Mouse (Mus musculus) left cerebral cortex, adult 11 months (tissue): ENCODE data around the gene Fam171a2.

Experiments
- DNase-seq: peaks from one replicate; pipeline ENCODE4 v3.0.0; 2022; ENCODE audit warnings: low spot score

The Fam171a2 gene

DNA sequence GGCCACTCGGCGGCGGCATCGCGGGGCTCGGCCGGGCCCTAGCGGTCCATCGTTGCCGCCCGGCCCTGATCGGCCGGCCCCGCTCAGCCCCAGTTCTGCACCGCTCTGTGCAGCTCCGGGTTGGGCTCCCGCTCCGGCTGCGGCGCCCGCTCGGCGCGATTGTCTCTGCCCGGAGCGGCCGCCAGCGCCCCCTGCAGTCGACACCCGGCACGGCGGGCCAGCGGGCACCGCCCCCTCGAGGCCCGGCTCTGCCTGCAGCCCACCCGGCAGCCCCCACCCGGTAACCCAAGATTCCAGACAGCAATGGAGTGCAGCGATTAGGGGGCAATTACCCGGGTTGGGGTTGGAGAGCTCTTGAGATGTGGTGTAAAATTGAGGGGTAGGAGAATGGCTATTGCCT lies at the start of gene Fam171a2:
Gene Fam171a2 (minus strand): TSS at position 186 of the 400 bp plus-strand sequence.
- no peak for DNase-seq

DNA sequence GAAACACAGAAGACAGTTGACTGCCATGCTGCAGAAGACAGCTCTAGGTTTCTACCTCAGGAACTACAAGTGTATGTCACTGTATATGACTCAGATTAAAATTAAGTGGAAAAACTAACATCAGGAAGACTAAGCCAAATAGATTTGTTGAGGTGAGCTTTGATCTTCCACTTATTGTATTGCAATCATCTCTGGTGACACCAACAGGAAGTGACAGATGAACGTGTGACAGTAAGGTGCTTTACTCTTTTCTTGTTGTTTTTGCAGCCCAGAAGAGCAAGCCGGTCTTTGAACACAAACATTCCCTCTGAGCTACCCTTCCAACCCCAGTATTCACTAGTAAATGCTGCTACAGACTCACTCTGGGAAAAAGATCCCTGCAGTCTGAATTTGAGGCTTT lies 49.2 kb upstream of the Fam171a2 start:
- DNase-seq: no peak

DNA sequence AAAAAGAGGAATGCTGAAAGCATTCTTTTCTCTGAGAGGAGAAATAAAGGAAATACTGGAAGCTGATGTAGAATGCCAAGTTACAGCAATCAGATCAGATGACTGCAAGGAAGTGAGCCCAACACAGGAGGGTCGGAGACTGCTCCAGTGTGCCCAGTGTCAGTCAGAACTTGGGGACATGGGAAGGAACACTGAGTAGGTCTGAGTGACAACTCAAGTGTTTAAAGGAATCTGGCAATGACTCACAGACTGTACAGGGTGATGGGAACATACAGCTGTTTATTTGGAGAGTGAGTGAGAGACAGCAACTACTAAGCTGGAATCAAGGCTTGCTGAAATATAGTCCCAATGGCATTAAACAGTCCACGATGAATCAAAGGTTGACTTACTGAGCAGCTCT lies 48.7 kb upstream of the Fam171a2 start:
- no peak for DNase-seq

DNA sequence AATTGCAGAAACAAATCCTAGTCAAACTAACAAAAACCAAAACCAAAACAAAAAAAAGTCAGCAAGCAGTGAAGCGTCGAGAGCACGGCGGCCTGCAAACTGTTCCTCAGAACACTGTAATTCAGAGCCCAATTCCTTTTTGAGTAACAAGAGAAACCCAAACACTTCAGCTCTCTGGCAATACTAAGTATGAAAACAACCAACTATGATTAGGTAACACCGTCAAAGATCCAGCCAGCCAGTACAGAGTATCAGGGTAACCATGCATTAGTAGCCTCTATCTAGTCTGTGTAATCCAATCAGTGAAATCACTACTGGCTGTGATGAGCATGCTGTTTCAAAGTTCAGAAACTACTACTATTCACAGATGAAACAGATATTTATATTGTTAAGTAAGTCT lies 48.3 kb upstream of the Fam171a2 start:
- no peak for DNase-seq

DNA sequence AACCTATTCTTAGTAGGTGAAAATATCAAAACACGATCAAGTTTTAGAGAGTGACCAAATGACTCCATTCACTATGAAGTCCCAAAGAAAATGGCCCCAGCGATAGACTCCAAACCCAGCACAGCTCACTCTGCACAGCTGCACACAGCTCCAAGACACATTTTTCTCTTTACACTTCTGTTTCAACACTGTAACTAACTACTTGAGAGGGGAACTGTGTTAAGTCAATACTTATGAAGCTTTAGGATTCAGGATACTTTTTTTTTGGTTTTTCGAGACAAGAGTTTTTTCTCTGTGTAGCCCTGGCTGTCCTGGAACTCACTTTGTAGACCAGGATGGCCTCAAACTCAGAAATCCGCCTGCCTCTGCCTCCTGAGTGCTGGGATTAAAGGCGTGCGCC lies 47.6 kb upstream of the Fam171a2 start:
- no peak for DNase-seq

DNA sequence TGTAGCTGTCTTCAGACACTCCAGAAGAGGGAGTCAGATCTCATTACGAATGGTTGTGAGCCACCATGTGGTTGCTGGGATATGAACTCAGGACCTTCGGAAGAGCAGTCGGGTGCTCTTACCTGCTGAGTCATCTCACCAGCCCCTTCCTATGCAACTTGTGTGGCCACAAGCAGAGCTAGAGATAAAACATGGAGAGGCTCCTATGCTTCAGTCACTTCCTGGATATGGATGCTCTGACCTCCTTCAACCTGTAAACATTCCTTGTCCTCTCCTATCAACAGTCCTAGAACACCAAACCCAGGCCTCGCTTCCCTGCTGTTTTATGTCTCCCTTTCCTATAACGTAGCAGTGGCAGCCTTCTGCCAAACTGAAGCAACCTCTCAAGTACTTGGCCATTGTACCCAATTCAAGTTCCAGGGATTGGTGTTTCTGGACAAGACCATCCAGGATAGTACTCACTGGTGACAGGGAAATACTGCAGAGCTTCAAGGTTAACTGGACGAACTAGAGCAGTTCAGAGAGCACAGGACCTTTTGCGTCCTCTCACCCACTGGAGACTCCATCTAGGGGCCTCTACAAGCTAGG lies 46.7 kb upstream of the Fam171a2 start:
- no peak for DNase-seq

DNA sequence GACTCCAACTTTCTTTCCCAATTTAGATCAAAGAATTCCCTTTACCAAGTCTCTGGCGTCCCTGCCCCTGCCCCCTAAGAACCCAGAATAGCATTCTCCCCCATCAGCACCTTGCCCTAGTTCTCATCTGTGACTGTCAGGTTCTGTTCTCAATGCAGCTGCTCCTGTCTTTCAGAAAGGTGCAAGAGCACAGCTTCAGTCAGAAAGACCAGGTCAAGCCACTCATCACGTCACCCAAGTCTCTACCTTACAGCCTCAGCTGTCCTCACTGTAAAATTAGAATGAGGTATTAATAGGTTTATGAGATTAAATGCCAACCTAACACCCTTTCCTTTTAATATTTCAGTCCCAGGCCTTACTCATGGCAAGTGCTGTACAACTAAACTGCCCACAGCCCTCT lies 45.8 kb upstream of the Fam171a2 start:
- DNase-seq: no peak

DNA sequence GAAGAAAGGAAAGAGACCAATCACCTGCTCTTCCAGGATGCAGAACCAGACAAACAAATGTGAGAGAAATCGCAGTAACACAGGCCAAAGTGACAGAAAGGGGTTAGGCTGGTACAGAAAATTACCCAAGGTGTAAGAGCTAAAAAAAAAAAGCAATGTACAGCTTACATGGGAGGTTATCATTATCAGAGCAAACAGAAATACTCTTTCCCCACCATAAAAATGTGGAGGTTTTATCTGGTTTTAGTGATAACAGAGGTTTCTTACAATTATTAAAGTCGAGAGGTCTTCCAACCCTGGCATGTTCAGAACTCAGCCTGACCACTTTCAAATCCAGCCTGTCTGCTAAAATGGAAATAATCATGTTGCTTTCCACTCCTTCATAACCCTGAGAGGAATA lies 40.4 kb upstream of the Fam171a2 start:
- DNase-seq: no peak

DNA sequence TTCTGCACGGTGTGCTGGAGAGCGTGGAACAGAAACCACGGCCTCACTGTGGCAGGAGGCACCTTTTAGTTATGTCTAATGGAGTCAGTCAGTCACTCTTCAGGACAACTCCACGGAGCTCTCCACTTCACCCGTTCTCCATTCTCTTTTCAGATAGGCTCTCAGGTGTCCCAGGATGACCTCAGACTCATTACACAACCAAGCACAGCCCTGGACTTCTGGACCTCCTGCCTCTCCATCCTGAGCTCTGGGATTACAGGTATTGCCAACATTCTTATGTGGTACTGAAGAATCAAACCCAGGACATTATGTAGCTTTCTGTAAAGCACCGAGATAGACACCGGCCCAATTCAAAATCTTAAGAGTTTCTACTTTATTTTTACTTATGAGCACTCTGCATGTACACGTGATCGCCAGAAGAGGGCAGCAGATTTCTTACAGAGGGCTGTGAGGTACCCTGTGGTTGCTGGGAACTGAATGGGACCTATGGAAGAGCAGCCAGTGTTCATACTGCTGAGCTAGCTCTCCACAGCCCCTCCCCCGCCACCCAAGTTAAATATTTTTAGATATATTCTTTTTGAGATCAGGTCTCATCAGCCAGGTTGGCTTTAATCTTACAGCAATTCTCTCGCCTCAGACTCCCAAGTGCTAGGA lies 39.4 kb upstream of the Fam171a2 start:
- DNase-seq: no peak

DNA sequence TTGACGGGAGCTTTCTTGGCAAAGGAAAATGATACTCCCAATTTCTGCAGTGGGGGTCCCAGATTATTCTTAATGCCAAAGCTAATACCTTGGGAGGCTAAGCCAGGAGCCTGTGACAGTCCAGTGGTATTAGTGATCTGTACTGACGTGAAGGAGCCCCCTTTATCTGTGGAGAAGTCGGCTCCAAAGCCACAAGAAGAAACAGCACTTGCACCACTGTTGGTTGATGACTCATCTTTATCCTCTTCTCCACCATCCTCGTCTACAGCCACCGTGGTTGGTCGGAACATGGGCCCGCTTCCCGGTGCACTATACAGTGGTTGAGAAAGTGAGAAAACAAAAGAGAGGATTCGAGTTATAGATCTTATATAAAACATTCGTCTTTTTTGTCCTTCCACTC lies 34.3 kb upstream of the Fam171a2 start:
- no peak for DNase-seq

DNA sequence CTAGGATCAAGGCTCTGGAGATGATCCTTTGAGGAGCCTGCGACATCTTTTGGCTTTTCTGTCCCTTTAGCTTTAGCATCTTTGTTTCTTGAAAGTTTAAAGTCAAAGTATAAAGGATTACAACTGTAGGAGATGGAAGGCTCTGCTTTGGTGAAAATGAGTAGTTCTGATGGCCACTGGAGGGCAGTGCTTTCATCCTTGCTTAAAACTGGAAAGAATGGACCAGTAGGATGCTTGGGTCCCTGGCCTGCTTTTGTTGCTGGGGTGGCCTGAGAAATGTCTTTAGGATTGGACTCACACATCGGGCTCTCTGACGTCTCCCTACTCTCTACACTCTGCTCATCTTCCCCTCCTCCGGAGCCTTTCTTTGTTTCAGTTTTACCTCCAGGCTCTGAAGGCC lies 33.4 kb upstream of the Fam171a2 start:
- no peak for DNase-seq

DNA sequence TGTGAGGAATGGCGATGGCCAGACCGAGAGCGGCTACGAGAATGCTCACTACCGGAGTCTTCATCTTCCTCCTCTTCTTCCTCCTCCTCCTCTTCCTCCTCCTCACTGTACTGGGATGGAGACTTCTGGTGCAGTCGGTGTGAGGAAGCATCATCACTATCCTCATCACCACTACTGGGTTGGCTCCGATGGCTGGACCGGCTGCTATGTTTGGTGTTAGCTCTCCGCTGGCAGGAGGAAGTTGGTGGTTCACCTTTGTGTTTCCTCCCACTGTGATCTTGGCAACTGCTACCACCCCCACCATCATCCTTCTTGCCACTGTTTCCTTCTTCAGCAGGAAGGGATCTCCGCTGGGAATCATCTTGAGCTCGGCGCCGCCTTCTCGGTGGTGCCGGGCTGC lies 32.6 kb upstream of the Fam171a2 start:
- DNase-seq: no peak

DNA sequence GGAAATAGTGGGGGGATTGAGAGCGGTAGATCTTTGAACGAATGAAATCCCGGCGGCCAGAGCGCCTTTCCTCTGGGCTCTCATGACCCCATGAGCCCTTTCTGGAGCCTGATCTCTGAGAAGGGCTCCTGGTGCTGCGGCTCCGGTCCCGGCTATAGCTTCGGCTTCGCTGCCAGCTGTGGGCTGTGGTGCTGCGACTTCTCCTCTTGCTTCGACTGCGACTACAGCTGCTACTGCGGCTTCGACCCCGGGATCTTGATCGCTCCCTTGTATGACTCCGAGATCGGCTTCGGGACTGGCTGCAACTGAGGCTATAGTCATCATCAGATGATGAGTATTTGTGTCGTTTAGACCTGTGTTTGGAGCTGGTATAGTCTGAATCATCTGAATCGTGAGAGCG lies 32.1 kb upstream of the Fam171a2 start:
- no peak for DNase-seq

DNA sequence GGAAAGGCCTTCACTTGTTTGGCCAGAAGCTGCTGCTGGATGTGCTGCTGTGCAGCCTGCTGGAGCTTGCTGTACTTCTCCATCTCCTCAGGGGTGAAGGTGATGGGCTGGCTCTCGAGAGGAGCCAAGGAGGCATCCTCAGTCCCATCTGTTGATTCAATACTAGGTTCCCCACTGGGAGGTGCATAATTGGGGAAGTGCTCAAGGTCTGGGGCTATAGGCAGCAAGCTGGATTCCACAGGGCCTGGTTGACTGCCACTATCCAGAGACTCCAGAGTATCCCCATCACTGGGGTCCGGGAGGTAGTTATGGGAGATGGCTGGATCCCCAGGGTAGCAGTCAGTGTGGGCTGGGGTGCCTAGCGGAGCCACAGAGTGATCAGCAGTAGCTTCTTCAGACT lies 31.2 kb upstream of the Fam171a2 start:
- no peak for DNase-seq

DNA sequence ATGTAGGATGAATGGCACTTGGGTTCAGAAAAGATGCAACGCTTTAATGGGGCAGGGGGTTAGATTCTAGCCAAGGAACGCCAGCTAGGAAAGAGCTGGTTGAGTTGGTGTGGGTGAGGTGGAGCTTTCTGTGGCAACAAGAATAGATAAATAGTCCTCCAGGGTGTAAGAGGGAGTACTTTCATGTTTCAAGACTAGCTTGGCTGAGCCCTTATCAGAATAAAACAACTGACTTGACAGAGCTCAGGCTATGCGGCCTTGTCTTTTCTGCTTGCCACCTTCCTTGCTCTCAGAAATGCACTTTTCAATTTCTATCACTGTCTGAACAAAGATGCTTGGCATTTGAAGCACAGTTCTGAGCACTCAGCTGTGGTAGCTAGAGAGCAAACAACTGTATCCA lies 27.5 kb upstream of the Fam171a2 start:
- no peak for DNase-seq

DNA sequence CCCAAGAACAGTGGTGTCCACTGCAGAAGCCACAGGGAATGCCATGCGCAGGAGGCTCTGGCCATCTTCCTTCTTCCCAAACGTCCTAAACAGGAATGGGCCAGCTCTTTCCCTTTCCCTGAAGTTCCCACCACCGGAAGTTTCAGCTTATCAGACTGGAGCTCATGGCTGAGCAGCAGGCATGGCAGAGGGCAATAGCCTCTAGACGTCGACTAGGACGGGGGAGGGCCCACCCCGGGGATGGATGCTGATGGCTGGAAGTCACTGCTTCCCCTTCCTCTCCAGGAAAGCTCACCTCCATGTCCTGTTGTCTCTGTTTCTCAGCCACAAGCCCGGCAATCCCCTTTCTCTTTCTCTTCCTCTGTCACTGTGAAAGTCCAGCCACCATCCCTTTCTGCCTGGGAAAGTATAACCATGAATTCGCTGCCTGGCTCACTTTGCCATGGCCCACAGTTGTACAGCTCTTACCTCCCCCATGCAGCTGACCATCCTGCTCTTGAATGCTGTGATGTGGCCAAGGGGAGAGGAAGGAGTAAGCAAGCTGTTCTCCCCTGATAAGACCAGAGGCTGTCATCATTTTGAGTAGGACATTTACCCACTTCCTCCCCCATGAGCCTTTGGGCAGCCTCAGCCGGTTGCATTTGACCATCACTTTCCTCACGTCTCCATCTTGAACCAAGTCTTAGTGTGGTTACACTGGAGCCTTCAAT lies 22.3 kb upstream of the Fam171a2 start, which contains the start of gene Itga2b:
Gene Itga2b (minus strand): TSS at position 475 of the 710 bp plus-strand sequence.
- no peak for DNase-seq

DNA sequence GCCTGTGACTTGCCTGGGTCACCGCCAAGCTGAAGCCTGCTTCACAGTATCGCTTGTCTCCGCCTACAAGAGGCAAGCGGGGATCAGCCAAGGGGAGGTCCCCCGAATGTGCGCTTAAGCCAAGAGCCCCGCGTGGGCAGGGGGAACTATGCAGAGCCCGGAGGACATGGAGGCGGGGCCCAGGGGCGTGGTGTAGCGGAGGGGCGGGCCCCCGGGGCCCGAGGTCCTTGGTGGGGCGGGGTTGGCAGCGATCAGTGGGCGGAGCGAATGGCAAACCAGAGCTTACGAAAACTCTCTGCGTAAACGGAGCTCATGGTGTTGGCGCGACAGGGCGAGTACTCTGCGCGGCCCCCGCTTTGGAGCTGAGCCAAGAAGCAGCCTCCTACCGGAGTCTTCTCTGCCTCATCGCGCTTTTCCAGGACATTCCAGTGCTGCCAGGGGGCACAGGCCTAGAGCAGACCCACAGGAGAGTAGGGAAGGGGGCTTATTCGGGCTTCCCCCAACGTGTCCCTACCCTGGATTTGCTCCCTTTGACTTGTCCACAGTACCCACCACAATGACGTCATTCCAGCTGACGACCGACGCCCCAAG lies 19.7 kb upstream of the Fam171a2 start:
- DNase-seq: peak; percentile 88

DNA sequence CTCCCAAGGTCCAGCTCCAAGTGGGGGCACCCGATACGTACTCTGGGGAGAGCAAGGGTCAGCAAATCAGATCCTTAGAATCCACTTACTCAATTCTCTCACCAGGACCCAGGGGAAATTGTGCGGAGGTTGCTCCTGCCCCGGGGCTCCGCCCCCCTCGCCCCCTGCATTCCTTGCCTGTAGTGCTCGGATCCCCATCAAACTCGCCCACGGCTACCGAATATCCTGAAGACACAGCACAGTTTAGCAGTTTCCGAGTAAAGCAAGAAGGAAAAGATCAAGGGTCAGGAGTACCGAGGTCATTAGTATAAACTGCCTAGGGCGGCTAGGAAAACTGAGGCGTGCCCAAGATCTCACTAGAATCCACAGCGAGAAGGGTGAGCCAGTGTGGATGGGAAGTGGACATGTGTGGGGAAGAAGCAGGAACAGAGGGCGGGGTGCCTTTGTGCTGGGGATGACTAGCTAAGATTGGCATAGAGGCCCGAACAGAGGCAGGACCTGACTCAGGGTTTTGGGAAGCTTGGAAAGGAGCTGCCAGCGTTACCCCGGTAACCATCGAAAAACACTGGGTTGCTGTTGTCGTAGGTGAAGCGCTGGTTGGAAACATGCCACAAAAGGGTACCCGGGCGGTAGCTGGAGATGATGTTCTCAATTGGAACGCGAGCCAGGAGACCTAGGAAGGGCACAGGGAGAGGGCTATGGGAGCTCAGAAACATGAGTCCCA lies 18.4 kb upstream of the Fam171a2 start:
- peak; percentile 65 for DNase-seq

DNA sequence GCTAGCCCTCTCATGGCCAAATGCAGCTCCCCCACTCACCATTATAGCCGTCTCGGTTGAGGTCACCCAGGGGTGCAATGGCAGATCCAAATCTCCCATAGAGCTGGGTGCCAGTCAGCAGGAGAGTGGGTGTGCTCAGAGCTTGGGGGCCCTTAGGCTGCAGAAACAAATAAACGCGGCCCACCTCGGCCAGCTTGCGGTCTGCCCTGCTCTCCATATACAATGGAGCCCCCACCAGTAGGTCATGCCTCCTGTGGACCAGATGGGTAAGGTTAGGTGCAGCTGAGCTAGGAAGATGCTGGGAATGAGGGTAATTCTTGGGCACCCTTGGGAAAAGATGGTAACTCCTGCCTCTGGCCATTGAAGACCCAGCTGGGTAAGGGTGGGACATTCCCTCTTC lies 17.4 kb upstream of the Fam171a2 start:
- no peak for DNase-seq

DNA sequence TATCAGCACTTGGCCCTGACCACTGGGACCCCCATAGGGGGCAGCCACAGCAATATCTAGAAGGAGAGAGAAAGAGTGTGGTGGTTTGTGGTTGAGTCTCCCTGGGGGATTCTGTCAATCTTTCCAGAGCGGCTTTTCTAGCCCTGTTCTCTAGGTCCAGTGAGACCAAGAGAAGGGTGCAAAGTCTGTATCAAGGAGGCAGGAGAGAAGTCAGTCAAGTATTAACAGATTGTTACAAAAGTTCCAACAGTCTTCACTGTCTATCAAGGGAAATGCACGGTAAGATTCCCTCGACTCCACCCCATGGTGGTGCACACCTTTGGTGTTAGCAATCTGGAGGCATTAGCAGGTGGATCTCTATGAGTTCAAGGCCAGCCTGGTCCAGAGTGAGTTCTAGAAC lies 14.3 kb upstream of the Fam171a2 start:
- DNase-seq: no peak

DNA sequence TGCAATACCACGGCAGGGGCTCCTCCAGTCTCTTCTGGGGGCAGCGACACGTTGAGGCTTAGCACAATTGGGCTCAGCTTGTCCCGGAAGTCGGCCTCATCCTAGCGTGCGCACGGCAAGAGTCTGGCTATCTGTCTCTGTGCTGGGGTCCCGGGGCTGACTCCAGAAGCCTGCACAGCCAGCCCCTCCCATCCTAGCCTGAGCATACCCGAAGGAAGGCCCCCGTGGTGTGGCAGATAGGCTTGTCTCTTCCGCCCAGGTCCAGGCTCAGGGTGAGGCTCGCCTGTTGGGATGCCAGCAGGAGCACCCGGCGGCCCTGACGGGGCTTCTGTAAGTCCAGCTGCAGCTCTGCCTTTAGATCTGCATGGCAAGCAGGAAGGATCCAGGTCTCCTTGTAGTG lies 13.1 kb upstream of the Fam171a2 start:
- no peak for DNase-seq

DNA sequence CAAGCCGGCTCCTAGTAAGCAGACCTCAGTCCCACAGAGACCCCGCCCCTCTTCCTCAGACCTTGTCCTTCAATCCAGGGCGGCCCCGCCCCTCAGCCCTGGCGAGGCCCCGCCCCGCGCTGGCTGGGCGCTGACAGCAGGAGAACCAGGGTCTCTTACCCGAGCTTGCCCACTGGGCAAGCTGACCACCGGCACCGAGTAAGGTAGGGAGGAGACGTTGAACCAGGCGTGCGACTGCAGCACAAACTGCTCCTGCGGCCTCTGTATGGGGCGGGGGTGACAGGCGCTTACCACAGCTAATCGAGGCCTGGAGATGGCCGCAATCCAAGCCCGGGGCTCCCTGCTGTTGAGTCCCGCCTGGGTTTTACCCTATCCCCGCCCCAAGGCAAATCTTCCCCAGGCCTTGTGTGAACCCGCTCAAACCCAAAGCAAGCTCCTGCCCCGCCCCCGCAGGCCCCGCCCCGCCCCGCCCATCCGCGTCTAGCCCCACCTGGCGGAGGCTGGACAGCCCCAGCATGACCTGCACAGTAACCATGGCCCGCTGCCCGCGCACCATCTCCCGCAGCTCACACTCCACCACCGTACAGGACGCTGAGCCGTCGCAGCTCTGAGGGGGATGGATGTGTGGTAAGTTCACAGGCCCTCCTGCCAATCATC lies 8.4 kb upstream of the Fam171a2 start:
- no peak for DNase-seq
